Mouse (Mus musculus) liver (tissue): ENCODE measurements around the gene Kmt5a.
"Not testable (repeated sequence)": the region's sequence is repeated elsewhere in the genome, so short reads cannot be mapped to it uniquely, and the experiment has no call there.

Experiments
- DNase-seq: peaks from one replicate; pipeline ENCODE4 v3.0.0-alpha.2; 2020; ENCODE audit warnings: mixed read lengths

Gene Kmt5a

DNA sequence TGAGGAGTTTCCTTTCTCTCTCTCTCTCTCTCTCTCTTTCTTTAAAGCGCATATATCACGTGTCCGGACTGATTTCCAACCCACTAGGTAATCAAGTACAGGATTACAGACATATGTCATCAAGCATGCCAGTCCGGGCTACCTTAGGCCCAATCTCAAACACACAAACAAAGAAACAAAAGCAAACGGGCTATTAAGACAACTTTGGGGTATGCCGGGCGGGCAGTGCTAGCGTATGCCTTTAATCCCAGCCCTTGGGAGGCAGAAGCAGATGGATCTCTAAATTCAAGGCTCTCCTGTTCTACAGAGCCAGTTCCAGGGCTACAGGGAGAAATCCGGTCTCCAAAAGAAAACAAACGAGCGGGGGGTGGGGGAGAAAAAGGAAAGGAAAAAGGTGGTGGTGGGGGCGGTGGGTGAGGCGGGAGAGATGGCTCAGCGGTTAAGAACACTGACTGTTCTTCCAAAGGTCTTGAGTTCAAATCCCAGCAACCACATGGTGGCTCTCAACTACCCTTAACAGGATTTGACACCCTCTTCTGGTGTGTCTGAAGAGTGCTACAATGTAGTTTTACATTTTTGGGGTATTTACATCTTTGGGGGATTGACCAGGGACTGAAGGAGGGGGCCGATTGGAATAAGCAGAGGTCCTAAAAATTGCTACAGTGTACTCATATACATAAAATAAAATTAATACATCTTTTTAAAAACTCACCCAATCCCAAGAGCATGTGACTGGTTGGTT is 44.1 kb downstream of the Kmt5a start:
- no peak for DNase-seq

DNA sequence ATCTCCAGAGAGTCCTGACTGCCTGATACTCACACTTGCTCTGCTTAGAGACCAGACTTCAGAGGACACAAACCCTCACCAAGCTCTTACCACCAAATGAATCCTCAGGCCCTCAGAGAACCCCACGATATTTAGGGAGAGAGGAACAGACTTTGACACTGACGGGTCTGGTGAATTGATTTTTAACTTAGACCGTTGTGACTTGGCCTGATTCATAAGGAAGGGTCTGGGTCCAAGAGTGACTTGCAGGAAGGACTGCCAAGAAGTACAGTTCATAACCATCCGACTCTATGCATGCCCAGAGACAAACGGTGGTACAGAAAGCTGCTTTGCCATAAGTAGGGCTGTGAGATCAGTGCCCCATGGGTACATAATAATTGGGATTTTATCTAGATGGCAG is 45.9 kb downstream of the Kmt5a start:
- no peak for DNase-seq

DNA sequence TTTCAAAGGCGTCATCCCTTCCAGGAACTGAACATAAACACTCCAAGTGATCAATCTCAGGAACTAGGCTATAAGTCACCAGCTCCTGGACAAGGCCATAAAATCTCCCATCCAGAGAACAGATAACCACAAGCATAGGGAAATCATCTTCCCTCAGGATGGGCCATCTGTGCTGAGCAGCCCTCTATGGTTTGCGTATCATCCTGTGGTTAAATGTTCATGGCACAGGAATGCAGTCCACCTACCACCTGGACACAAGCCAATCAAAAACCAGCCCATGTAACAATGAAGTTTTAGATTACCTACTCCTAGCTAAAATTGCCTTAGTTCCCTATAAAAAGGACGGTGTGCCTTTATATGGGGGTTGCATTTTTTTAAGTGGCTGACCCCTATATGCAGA is 49.2 kb downstream of the Kmt5a start:
- no peak for DNase-seq

DNA sequence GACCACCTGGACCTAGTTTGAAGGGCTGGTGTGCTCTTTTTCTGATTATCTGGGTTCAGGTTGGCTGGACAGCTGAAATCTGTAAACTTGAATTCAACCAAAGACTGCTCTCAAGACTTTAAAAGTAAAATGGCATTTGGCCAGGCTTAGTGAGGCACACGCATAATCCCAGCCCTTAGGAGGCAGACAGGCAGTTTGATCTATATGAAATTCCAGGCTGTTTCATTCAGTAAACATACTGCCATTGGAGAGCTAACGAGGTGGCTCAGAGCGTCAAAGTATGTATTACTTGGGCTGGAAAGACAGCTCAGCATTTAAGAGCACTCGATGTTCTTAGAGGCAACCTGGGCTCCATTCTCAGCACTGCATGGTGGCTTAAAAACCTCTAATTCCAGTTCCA is 52.0 kb downstream of the Kmt5a start:
- DNase-seq: no peak

DNA sequence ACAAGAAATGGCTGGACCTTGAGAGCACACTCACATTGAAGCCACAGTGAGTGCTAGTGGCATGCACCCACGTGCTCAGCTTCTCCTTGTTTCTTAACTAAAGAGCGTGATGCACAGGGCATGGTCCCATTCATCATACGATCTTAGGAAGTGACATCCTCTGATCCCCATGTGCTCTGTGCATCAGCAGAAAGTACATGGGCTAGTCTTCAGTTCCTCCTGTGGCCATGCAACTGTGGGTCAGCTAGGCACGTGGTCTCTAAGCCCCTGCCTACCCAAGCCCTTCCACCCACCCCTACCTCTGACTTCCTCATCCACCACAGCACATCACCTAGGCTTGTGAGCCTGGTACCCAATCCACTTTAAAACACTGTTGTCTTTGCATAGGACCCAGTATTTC is 52.9 kb downstream of the Kmt5a start:
- DNase-seq: no peak

DNA sequence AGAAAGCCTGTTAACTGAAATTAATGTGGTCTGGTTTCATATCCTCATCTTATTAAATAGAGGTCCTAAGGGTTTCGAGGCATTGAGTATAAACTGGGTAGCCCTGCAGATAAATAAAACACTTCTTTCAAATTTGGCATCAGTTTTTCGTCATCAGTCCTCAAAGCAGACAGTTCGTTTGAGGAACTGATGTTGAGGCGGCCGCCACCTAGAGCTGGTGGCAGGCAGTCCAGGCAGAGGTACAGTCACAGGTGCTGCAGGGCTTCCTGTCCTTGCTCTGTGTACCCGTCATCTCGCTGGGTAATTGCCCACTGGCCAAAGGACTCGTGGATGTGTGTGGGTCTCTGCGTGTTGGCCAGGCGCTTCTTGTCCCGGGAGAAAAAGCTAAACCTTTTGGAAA is 53.7 kb downstream of the Kmt5a start:
- no peak for DNase-seq

DNA sequence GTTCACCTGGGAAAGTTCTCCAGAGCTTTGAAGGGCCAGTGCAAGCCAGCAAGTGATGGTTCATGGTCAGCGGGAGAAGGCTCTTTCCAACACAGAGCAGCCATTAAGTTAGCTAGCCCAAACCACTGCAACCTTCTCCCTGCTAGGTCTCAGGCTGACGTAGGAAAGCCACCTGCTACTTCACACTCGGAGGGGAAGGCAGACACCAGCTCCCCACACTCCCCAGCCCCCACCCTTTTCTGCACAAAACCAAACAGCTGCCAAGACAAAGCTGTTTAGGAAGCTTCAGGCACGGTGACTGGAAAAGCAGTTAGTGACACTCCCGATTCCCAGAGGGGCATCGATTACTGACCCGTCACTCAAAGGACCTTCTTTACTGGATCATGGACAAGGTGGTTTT is 55.8 kb downstream of the Kmt5a start:
- DNase-seq: no peak

DNA sequence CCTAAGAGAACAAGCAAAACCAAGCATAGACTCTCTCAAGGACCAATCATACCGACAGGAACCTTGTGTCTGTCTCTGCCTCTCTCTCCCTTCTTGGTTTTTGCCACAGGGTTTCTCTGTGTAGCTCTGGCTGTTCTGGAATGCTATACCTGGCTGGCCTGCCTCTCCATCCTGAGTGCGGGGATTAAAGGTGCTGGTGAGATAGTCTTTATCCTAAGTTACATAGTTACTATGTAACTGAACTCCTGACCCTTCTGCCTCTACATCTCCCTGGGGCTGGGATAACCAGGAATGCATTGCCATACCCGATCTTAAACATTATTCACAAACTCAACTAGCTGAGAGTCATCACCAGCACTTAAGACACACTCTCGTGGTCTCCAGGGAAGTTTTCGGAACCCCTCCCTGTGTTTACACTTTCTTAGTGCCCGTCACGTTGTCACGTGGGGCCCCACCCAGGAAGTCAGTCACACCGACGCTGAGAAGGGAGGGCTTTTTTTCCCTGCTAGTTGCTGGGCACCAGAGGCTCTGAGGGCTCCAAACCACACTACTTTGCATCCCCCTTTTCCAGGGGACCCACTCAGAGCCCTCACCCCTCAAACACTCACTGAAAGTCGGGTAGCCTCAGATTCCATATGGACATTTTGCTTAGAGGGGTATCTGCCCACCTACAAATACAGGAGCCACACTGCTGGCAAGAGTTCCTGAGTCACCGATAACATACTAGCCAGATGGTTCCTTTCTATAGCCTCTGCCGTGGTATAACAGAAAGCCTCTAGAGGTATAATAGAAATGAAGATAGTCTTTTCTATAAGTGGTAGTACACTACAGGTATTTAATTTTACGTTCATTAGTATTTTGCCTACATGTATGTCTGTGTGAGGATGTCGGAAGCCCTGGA is 57.1 kb downstream of the Kmt5a start:
- no peak for DNase-seq

DNA sequence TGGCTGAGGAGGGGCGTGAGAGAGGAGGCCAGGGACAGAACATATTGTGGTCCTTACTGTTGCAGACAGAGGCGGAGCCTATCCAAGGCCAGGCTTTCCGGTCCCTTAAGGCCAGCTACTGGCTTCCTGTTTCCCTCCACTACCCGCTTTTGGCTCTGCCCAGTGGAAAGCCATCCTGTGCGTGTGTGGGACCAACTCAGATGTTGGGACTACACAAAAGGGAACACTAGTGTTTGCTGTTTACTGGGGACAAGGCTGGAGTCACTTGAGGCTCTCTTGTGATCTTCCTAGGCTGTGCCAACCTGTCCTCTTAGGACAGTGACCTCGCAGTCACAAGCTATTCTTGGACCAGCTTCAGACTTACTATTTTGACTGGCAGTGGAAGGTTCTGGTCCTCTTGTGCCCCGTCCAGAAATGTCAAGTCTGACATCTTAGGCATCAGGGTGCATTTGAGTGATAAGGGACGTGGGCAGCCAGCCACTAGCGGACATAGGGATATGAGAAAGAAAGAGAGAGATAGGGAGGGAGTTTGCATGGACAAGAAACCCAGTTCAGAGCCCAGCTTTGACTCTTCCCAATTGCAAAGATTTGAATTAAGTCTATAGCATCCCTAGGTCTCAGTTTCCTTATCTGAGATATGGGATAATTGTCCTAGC is 58.6 kb downstream of the Kmt5a start:
- DNase-seq: no peak

DNA sequence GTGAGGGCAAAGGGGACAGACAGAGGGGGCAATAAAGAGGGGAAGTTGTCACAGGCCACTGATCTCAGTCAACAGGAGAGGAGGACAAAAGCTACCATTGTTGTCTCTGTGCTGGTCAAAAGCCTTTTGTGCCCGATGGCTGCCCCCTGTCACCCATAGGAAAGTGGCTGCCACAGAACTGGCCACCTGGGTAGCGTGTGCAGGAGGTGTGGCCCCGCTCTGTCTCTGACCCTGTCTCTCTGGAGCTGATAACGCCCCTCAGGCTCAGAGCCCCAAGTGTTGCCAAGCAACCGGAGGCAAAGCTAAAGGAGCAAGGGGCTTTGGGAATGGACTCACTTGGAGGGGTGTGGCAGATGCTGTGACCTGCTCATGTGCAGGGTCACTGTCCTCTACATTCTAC is 59.3 kb downstream of the Kmt5a start:
- no peak for DNase-seq

DNA sequence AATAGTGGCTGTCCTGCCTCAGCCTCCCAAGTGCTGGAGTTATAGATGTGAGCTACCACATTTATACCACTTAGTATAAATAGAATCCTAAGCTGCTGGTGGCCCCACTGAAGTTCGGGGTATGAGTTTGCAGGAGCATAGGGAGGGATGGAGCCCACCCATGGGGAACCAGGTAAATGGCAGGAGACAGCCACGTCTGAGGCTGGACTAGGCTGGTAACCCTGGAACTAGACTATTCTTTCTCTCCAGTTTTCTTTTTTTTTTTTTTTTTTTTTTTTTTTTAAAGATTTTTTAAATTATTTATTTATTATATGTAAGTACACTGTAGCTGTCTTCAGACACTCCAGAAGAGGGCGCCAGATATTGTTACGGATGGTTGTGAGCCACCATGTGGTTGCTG is 60.3 kb downstream of the Kmt5a start:
- DNase-seq: not testable (repeated sequence)

DNA sequence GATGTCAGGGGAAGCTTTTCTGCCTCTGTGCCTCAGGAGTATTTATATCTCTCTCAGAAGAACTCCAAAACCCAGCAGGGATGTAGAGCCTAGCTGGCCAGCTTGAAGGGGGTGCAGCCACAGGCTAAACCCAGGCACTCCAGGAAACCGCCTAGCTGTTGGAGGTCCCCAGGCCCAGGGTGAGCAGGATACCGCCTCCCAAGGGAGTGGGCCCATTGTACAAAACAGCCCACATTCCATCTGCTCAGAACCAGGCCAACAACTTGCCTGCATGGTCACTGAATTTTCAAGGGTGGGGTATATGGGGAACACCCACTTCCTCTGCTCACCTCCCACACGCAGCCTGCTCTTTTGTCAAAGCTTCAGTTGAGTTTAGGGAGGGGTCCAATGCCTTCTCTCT is 60.8 kb downstream of the Kmt5a start:
- DNase-seq: no peak

DNA sequence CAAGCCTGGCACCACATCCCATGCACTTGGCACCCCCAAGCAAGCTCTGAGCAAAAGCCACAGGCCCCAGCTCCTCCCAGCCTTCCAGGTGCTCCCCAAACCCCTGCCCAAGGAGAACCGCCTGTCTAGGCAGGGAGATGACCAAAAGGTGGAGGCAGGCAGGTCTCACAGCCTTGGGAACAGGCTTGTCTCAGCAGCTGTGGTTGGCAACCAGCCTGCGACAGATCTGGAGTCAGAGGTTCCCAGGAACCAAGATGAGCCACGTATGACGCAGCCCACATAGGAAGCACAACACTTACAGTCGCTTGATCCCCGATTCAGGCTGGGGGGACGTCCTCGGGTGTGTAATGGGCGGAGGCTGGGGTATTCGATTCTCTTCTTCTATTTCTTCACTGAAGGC is 61.8 kb downstream of the Kmt5a start:
- DNase-seq: no peak

DNA sequence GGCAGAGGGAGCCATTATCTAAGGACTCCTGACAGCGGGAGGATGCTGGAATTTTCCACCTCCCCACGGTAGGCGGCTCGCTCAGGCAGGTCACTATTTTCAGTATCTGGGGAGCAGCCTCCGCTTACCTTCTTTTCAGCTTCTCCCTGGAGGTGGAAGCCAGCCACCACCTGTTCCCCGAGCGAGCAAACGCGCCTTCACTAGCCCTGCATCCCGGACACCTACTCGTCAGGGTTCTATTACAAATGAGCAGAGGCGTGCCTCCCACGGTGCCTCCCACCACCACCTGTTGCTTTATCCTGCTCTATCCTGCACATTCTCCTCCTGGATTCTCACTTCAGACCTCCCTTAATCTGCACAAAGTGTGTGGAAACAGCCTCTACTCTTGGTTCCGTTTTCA is 64.0 kb downstream of the Kmt5a start:
- no peak for DNase-seq

DNA sequence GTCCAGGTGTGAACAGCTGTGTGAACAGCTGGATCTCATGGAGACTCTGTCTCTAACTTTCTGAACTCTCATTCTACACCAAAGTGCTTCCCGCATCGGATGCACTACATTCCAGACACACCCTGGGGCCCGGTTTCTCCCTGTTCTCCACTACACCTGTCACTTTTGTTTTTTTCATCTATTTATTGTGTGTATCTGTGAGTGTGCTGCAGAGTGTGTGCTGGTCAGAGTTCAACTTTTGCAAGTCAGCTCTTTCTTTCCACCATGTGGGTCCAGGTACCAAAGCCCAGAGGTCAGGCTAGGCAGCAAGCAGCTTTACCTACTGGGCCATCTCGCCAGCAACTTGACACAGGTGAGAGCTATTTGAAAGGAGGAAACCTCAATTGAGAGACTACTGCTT is 65.5 kb downstream of the Kmt5a start:
- DNase-seq: no peak

DNA sequence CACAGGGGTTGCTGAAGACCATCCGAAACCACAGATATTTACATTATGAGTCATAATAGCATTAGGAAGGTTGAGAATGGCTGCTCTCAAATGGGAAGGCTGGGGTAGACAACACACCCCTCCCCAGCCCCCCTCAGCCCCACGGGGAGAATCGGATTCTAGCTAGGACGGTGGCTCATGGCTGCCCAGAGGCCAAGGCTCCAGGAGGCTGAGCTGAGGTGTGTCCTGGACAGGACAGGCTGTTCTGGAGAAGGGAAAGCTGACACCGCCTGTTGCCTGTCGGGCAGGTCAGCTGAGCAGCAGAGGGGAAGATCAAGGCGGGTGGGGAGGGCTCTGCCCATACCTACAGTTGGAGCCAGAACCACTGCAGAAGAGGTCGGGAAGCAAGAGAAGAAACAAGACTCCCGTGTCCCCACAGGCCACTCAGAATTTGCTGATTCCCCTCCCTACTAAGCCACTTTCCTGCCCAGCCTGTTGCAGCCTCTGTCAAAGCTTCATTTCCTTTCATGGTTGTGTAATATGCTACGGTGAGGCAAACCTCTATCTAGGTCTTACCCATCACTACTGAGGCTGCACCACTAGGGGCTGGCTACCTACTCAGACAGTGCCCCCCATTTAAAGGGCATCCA is 67.1 kb downstream of the Kmt5a start:
- DNase-seq: no peak

DNA sequence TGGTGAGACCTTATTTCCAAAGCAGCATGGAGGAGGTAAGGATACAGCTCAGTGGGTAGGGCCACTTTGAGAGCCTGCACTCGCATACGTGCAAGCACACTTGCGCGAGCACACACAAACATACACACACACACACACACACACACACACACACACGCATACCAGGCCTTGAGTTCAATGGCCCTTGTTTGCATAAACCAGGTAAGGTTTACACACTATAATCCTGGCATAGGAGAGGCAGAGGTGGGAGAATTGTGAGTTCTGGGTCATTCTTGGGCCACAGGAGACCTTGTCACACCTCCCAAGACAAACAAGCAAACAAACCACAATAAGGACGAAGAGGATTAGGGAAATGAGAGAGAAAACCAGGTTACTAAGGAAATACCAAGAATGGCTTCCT is 69.5 kb downstream of the Kmt5a start:
- DNase-seq: no peak

DNA sequence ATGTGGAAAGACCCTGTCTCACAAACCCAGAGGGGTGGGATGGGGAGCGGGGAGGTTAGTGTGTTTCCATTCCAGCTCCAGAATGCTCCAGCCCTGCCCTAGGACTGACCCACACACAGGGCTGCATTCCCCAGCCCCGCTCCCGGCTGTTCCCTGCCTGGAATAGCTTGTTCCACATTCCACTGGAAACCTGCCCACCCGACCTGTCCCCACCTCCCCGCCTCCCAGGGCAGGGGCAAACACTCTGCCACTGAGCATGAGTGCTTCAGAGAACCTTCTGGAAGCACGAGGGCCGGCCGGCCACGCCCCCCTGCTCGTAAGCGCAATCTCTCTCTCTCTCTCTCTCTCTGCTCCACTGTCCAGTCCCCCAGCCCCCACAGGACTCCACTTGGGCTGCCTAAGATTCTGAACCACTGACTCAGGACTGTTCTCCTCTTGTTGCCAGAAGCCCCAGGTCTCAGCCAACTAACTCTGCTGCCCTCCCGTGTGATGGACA is 70.1 kb downstream of the Kmt5a start:
- DNase-seq: no peak

DNA sequence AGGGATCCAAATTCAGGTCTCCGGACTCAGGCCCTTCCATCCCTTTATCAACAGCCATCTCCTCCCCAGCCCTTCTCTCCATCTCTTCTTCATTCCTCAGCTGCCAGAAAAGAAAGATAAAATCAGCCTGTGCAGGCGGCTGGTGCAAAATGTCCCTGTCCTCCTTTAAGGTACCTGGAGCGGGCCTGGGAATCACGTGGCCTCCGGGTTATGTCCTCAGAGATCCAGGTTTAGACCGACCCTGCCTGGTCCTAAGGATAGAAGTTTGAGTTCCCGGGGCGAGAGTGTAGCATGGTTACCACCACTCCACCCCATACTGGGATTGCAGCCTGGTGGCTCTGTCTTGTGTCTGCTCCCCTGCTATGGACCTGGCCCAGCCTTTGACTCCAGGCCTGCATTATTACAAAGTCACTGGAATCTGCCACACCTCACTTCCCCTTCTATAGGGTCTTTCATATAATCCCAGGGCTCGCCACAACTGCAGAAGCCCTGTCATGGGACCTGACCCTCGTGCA is 70.9 kb downstream of the Kmt5a start:
- DNase-seq: no peak
